Mouse (Mus musculus): ENCODE results near the gene Gm43191. TPM values are rescaled to one million over a fixed set of nuclear protein-coding genes. Genes with fewer than 3 reads are reported as not detected.
A peak's percentile ranks its signal among the peaks of the same experiment; 100 is the strongest.

The Gm43191 gene
- polyA plus RNA-seq (2014; fragmentation: Nextera tagmentation; extraction: Ambion mirVana) = not detected in 2 replicates

- no peak within 1 kb of the TSS for H3K4me2 ChIP-seq (ENCODE audit: low read depth, severe bottlenecking)
- H3K9me3 ChIP-seq (ENCODE audit: control insufficient read depth, low read length) = no peaks in the 10 kb centered on the region
- no peaks in the 10 kb centered on the region for H3K27me3 ChIP-seq (ENCODE audit: control insufficient read depth, insufficient read depth, low read length)
- DNase-seq (ENCODE audit: low spot score) (no peak), ATAC-seq (ENCODE audit: insufficient number of reproducible peaks, low FRiP score, low TSS enrichment, low read depth) (no peak)
- no peaks in the 10 kb centered on the region for H3K4me1 ChIP-seq (ENCODE audit: control insufficient read depth, insufficient read depth, low read length)
- WGBS = 96% methylated on average over 1 of the region's 1 CpGs
- H3K9ac ChIP-seq (ENCODE audit: low read length) = no peak within 1 kb of the TSS
- H3K36me3 ChIP-seq (ENCODE audit: control insufficient read depth, insufficient read depth, low read length) = no peaks in the 10 kb centered on the region
- no peak within 1 kb of the TSS for H3K4me3 ChIP-seq (ENCODE audit: low read depth, low read length)
- H3K27ac ChIP-seq (replicated peaks; ENCODE audit: low read depth, low read length) = no peak within 1 kb of the TSS
These were observed at the start of gene Gm43191 for GRCm38 (mm10) chr3:116681160-116681559. TSS of gene Gm43191 (minus strand) at chr3:116681260.

- Histone ChIP-seq H3K9me3 (ENCODE audit: control insufficient read depth, low read length) (no peaks in the 10 kb centered on the region), H3K36me3 (ENCODE audit: control insufficient read depth, insufficient read depth, low read length) (no peaks in the 10 kb centered on the region), H3K4me1 (ENCODE audit: control insufficient read depth, insufficient read depth, low read length) (no peaks in the 10 kb centered on the region), H3K27me3 (ENCODE audit: control insufficient read depth, insufficient read depth, low read length) (no peaks in the 10 kb centered on the region), H3K4me3 (ENCODE audit: low read depth, low read length) (no peak overlapping the region), H3K27ac (replicated peaks; ENCODE audit: low read depth, low read length) (no peak overlapping the region), H3K9ac (ENCODE audit: low read length) (no peak overlapping the region), H3K4me2 (ENCODE audit: low read depth, severe bottlenecking) (no peak overlapping the region)
- ATAC-seq (ENCODE audit: insufficient number of reproducible peaks, low FRiP score, low TSS enrichment, low read depth) (no peak), DNase-seq (ENCODE audit: low spot score) (no peak)
- 85% methylated on average over 2 of the region's 2 CpGs for WGBS
These were observed 48.6 kb upstream of the Gm43191 start for GRCm38 (mm10) chr3:116729483-116730174.

GRCm38 (mm10) chr3:116726807-116727206 lies 45.7 kb upstream of the Gm43191 start:
- Histone ChIP-seq H3K36me3 (ENCODE audit: control insufficient read depth, insufficient read depth, low read length) (no peaks in the 10 kb centered on the region), H3K4me1 (ENCODE audit: control insufficient read depth, insufficient read depth, low read length) (no peaks in the 10 kb centered on the region), H3K9me3 (ENCODE audit: control insufficient read depth, low read length) (no peaks in the 10 kb centered on the region), H3K4me2 (ENCODE audit: low read depth, severe bottlenecking) (no peak overlapping the region), H3K27ac (replicated peaks; ENCODE audit: low read depth, low read length) (no peak overlapping the region), H3K27me3 (ENCODE audit: control insufficient read depth, insufficient read depth, low read length) (no peaks in the 10 kb centered on the region), H3K4me3 (ENCODE audit: low read depth, low read length) (no peak overlapping the region), H3K9ac (ENCODE audit: low read length) (no peak overlapping the region)
- DNase-seq (ENCODE audit: low spot score) (no peak), ATAC-seq (ENCODE audit: insufficient number of reproducible peaks, low FRiP score, low TSS enrichment, low read depth) (no peak)
- 74% methylated on average over 9 of the region's 9 CpGs for WGBS

- Histone ChIP-seq H3K9me3 (ENCODE audit: control insufficient read depth, low read length) (no peaks in the 10 kb centered on the region), H3K4me2 (ENCODE audit: low read depth, severe bottlenecking) (no peak overlapping the region), H3K4me3 (ENCODE audit: low read depth, low read length) (no peak overlapping the region), H3K9ac (ENCODE audit: low read length) (no peak overlapping the region), H3K4me1 (ENCODE audit: control insufficient read depth, insufficient read depth, low read length) (no peaks in the 10 kb centered on the region), H3K27ac (replicated peaks; ENCODE audit: low read depth, low read length) (no peak overlapping the region), H3K27me3 (ENCODE audit: control insufficient read depth, insufficient read depth, low read length) (no peaks in the 10 kb centered on the region), H3K36me3 (ENCODE audit: control insufficient read depth, insufficient read depth, low read length) (no peaks in the 10 kb centered on the region)
- 63% methylated on average over 10 of the region's 10 CpGs for WGBS
- DNase-seq (ENCODE audit: low spot score) = no peak
- no peak for ATAC-seq (ENCODE audit: insufficient number of reproducible peaks, low FRiP score, low TSS enrichment, low read depth)
These were observed 42.7 kb upstream of the Gm43191 start for GRCm38 (mm10) chr3:116723496-116724481.

- Histone ChIP-seq H3K4me1 (ENCODE audit: control insufficient read depth, insufficient read depth, low read length) (no peaks in the 10 kb centered on the region), H3K27ac (replicated peaks; ENCODE audit: low read depth, low read length) (no peak overlapping the region), H3K4me3 (ENCODE audit: low read depth, low read length) (no peak overlapping the region), H3K9ac (ENCODE audit: low read length) (no peak overlapping the region), H3K4me2 (ENCODE audit: low read depth, severe bottlenecking) (no peak overlapping the region), H3K9me3 (ENCODE audit: control insufficient read depth, low read length) (no peaks in the 10 kb centered on the region), H3K36me3 (ENCODE audit: control insufficient read depth, insufficient read depth, low read length) (no peaks in the 10 kb centered on the region), H3K27me3 (ENCODE audit: control insufficient read depth, insufficient read depth, low read length) (no peaks in the 10 kb centered on the region)
- DNase-seq (ENCODE audit: low spot score) (no peak), ATAC-seq (ENCODE audit: insufficient number of reproducible peaks, low FRiP score, low TSS enrichment, low read depth) (no peak)
- 79% methylated on average over 4 of the region's 4 CpGs for WGBS
These were observed 41.9 kb upstream of the Gm43191 start for GRCm38 (mm10) chr3:116722980-116723379.

GRCm38 (mm10) chr3:116718951-116719350 lies 37.9 kb upstream of the Gm43191 start:
- Histone ChIP-seq H3K27ac (replicated peaks; ENCODE audit: low read depth, low read length) (no peak overlapping the region), H3K4me1 (ENCODE audit: control insufficient read depth, insufficient read depth, low read length) (no peaks in the 10 kb centered on the region), H3K9me3 (ENCODE audit: control insufficient read depth, low read length) (no peaks in the 10 kb centered on the region), H3K4me3 (ENCODE audit: low read depth, low read length) (no peak overlapping the region), H3K36me3 (ENCODE audit: control insufficient read depth, insufficient read depth, low read length) (no peaks in the 10 kb centered on the region), H3K27me3 (ENCODE audit: control insufficient read depth, insufficient read depth, low read length) (no peaks in the 10 kb centered on the region), H3K4me2 (ENCODE audit: low read depth, severe bottlenecking) (no peak overlapping the region), H3K9ac (ENCODE audit: low read length) (no peak overlapping the region)
- no peak for DNase-seq (ENCODE audit: low spot score)
- WGBS = 58% methylated on average over 3 of the region's 3 CpGs
- no peak for ATAC-seq (ENCODE audit: insufficient number of reproducible peaks, low FRiP score, low TSS enrichment, low read depth)

GRCm38 (mm10) chr3:116713031-116713430 lies 32.0 kb upstream of the Gm43191 start:
- Histone ChIP-seq H3K9ac (ENCODE audit: low read length) (no peak overlapping the region), H3K27me3 (ENCODE audit: control insufficient read depth, insufficient read depth, low read length) (no peaks in the 10 kb centered on the region), H3K4me2 (ENCODE audit: low read depth, severe bottlenecking) (peak overlapping the region; percentile 74; the same call in 1 of the 2 replicates), H3K9me3 (ENCODE audit: control insufficient read depth, low read length) (no peaks in the 10 kb centered on the region), H3K36me3 (ENCODE audit: control insufficient read depth, insufficient read depth, low read length) (no peaks in the 10 kb centered on the region), H3K4me3 (ENCODE audit: low read depth, low read length) (peak overlapping the region; percentile 78), H3K4me1 (ENCODE audit: control insufficient read depth, insufficient read depth, low read length) (0 out of 2 replicates have a peak, but pooled peaks cover 3% of the 10 kb centered on the region), H3K27ac (replicated peaks; ENCODE audit: low read depth, low read length) (no peak overlapping the region)
- ATAC-seq (ENCODE audit: insufficient number of reproducible peaks, low FRiP score, low TSS enrichment, low read depth) (no peak), DNase-seq (ENCODE audit: low spot score) (no peak)
- WGBS = 23% methylated on average over 5 of the region's 5 CpGs

GRCm38 (mm10) chr3:116712436-116712881 lies 31.4 kb upstream of the Gm43191 start, which contains the start of gene Slc35a3:
TSS of gene Slc35a3 (minus strand) at chr3:116712831.
- Histone ChIP-seq H3K9ac (ENCODE audit: low read length) (peak within 1 kb of the TSS; percentile 94), H3K9me3 (ENCODE audit: control insufficient read depth, low read length) (no peaks in the 10 kb centered on the region), H3K4me1 (ENCODE audit: control insufficient read depth, insufficient read depth, low read length) (0 out of 2 replicates have a peak, but pooled peaks cover 3% of the 10 kb centered on the region), H3K36me3 (ENCODE audit: control insufficient read depth, insufficient read depth, low read length) (no peaks in the 10 kb centered on the region), H3K4me3 (ENCODE audit: low read depth, low read length) (peak within 1 kb of the TSS; percentile 78), H3K4me2 (ENCODE audit: low read depth, severe bottlenecking) (peak within 1 kb of the TSS; percentile 74), H3K27me3 (ENCODE audit: control insufficient read depth, insufficient read depth, low read length) (no peaks in the 10 kb centered on the region), H3K27ac (replicated peaks; ENCODE audit: low read depth, low read length) (peak within 1 kb of the TSS; percentile 75; the same call in 1 of the 2 replicates)
- WGBS = 5% methylated on average over 8 of the region's 8 CpGs
- no peak; the same call in 1 of the 2 replicates for ATAC-seq (ENCODE audit: insufficient number of reproducible peaks, low FRiP score, low TSS enrichment, low read depth)
- no peak for DNase-seq (ENCODE audit: low spot score)

All from limb, embryonic 11.5 days (tissue).